Mouse (Mus musculus) MEL (cell line): ENCODE measurements at regions not wholly inside any gene's neighbourhood (a gene's known extent, or its start where the extent isn't known, plus 50 kb on each side); places are given as distances from the start of the nearest gene placed in this dataset.

ENCODE experiments used
- DNase-seq: peaks from one replicate; pipeline ENCODE4 v3.0.0; 2011; ENCODE audit warnings: low read depth, low spot score
- H3K27ac ChIP-seq: 2 replicates; pipeline ENCODE4 v1.5.1; 2012; ENCODE audit warnings: low read depth, mild to moderate bottlenecking, control low read depth, low read length, moderate library complexity; ENCODE audit not compliant: control insufficient read depth
- H3K27me3 ChIP-seq, 2 experiments: fragments of 150-350 bp in 1 of 2; sonication (generic) in 1 of 2; 2 replicates each; pipeline ENCODE4 v1.6.1; 2012; ENCODE audit warnings: low read length in 2 of 2, mild to moderate bottlenecking in 2 of 2, improper control_type of control experiment in 1 of 2, moderate library complexity in 1 of 2; ENCODE audit not compliant: insufficient read depth in 2 of 2, control insufficient read depth in 1 of 2
- H3K36me3 ChIP-seq, 2 experiments: 2 replicates each; pipeline ENCODE4 v1.6.1; 2012 to 2014; ENCODE audit warnings: low read length in 2 of 2, improper control_type of control experiment in 1 of 2, inconsistent platforms in 1 of 2, mild to moderate bottlenecking in 1 of 2; ENCODE audit not compliant: insufficient read depth in 2 of 2, control insufficient read depth in 1 of 2
- H3K4me1 ChIP-seq, 2 experiments: fragments of 150-350 bp in 1 of 2; sonication (generic) in 1 of 2; 2 replicates each; pipeline ENCODE4 v1.6.1; 2012; ENCODE audit warnings: low read length in 2 of 2, improper control_type of control experiment in 1 of 2, mild to moderate bottlenecking in 1 of 2; ENCODE audit not compliant: insufficient read depth in 2 of 2, control insufficient read depth in 1 of 2
- H3K4me3 ChIP-seq, 2 experiments: fragments of 150-350 bp in 1 of 2; sonication (generic) in 1 of 2; 2 replicates each; pipeline ENCODE4 v1.5.1; 2012; ENCODE audit warnings: low read depth in 2 of 2, low read length in 2 of 2, mild to moderate bottlenecking in 2 of 2, moderate library complexity in 2 of 2, control low read depth in 1 of 2, improper control_type of control experiment in 1 of 2; ENCODE audit not compliant: control insufficient read depth in 1 of 2, insufficient read depth in 1 of 2
- H3K79me2 ChIP-seq: 2 replicates; pipeline ENCODE4 v1.6.1; 2012; ENCODE audit warnings: mild to moderate bottlenecking, low read length, moderate library complexity; ENCODE audit not compliant: control insufficient read depth, poor library complexity, insufficient read depth
- H3K9ac ChIP-seq: 2 replicates; pipeline ENCODE4 v1.6.1; 2012; ENCODE audit warnings: low read depth, mild to moderate bottlenecking, control low read depth, low read length, moderate library complexity; ENCODE audit not compliant: control insufficient read depth, poor library complexity, severe bottlenecking
- H3K9me3 ChIP-seq: fragments of 150-350 bp; sonication (generic); replicated peaks from 2 replicates; pipeline ENCODE4 v1.6.1; 2012; ENCODE audit warnings: mild to moderate bottlenecking, low read length, improper control_type of control experiment, moderate library complexity; ENCODE audit not compliant: insufficient read depth
- BHLHE40 ChIP-seq: IDR thresholded peaks from 2 replicates; pipeline ENCODE4 v1.6.1; 2012; ENCODE audit warnings: low read depth, mild to moderate bottlenecking, inconsistent platforms, low read length, improper control_type of control experiment, borderline replicate concordance
- CHD1 ChIP-seq: IDR thresholded peaks from 2 replicates; pipeline ENCODE4 v1.6.1; 2012; ENCODE audit warnings: low read depth, mild to moderate bottlenecking, inconsistent platforms, low read length, improper control_type of control experiment
- CHD2 ChIP-seq: IDR thresholded peaks from 2 replicates; pipeline ENCODE4 v1.6.1; 2011; ENCODE audit warnings: low read length, improper control_type of control experiment
- CTCF ChIP-seq, 3 experiments: IDR thresholded peaks in 2 of 3; conservative IDR thresholded peaks in 1 of 3; 2 replicates each; pipeline ENCODE4 v1.5.1; 2011 to 2012; ENCODE audit warnings: low read length in 3 of 3, low read depth in 2 of 3, mild to moderate bottlenecking in 2 of 3, improper control_type of control experiment in 1 of 3, inconsistent platforms in 1 of 3, mixed read lengths in 1 of 3, moderate library complexity in 1 of 3; ENCODE audit not compliant: control insufficient read depth in 1 of 3, insufficient read depth in 1 of 3, poor library complexity in 1 of 3, severe bottlenecking in 1 of 3
- E2F4 ChIP-seq: IDR thresholded peaks from 2 replicates; pipeline ENCODE4 v1.6.1; 2011; ENCODE audit warnings: low read depth, low read length, improper control_type of control experiment, borderline replicate concordance
- ETS1 ChIP-seq: IDR thresholded peaks from 2 replicates; pipeline ENCODE4 v1.6.1; 2012; ENCODE audit warnings: low read depth, mild to moderate bottlenecking, inconsistent platforms, low read length, improper control_type of control experiment, moderate library complexity
- GABPA ChIP-seq: IDR thresholded peaks from 2 replicates; pipeline ENCODE4 v1.6.1; 2012; ENCODE audit warnings: low read depth, mild to moderate bottlenecking, inconsistent platforms, low read length, improper control_type of control experiment, moderate library complexity
- GATA1 ChIP-seq: IDR thresholded peaks from 2 replicates; pipeline ENCODE4 v1.6.1; 2011; ENCODE audit warnings: low read depth, low read length, improper control_type of control experiment
- HCFC1 ChIP-seq: IDR thresholded peaks from 2 replicates; pipeline ENCODE4 v1.6.1; 2012; ENCODE audit warnings: low read depth, mild to moderate bottlenecking, inconsistent platforms, low read length, improper control_type of control experiment, moderate library complexity
- MAFK ChIP-seq: IDR thresholded peaks from 2 replicates; pipeline ENCODE4 v1.6.1; 2011; ENCODE audit warnings: low read depth, mild to moderate bottlenecking, low read length, improper control_type of control experiment, borderline replicate concordance
- MAX ChIP-seq: IDR thresholded peaks from 2 replicates; pipeline ENCODE4 v1.6.1; 2011; ENCODE audit warnings: low read length, improper control_type of control experiment
- MAZ ChIP-seq: IDR thresholded peaks from 2 replicates; pipeline ENCODE4 v1.6.1; 2012; ENCODE audit warnings: low read depth, mild to moderate bottlenecking, inconsistent platforms, low read length, improper control_type of control experiment
- MEF2A ChIP-seq: IDR thresholded peaks from 2 replicates; pipeline ENCODE4 v1.6.1; 2014; ENCODE audit warnings: low read depth, mild to moderate bottlenecking, inconsistent platforms, low read length, improper control_type of control experiment; ENCODE audit not compliant: poor library complexity, insufficient replicate concordance, severe bottlenecking; ENCODE audit errors: extremely low read depth
- MXI1 ChIP-seq: IDR thresholded peaks from 2 replicates; pipeline ENCODE4 v1.6.1; 2011; ENCODE audit warnings: mild to moderate bottlenecking, low read depth, low read length, improper control_type of control experiment
- MYB ChIP-seq: IDR thresholded peaks from 2 replicates; pipeline ENCODE4 v1.6.1; 2011; ENCODE audit warnings: mild to moderate bottlenecking, low read depth, low read length, improper control_type of control experiment
- NRF1 ChIP-seq: IDR thresholded peaks from 2 replicates; pipeline ENCODE4 v1.6.1; 2014; ENCODE audit warnings: low read depth, mild to moderate bottlenecking, inconsistent platforms, low read length, improper control_type of control experiment, moderate library complexity; ENCODE audit not compliant: poor library complexity, insufficient read depth, severe bottlenecking
- POLR2AphosphoS2 ChIP-seq: IDR thresholded peaks from 2 replicates; pipeline ENCODE4 v1.6.1; 2011; ENCODE audit warnings: low read length, improper control_type of control experiment
- RAD21 ChIP-seq: IDR thresholded peaks from 2 replicates; pipeline ENCODE4 v1.6.1; 2011; ENCODE audit warnings: mild to moderate bottlenecking, low read depth, low read length, improper control_type of control experiment
- TBP ChIP-seq: IDR thresholded peaks from 2 replicates; pipeline ENCODE4 v1.8.0; 2011; ENCODE audit warnings: low read depth, low read length, improper control_type of control experiment
- UBTF ChIP-seq: IDR thresholded peaks from 2 replicates; pipeline ENCODE4 v1.6.1; 2012; ENCODE audit warnings: low read depth, mild to moderate bottlenecking, inconsistent platforms, low read length, improper control_type of control experiment, moderate library complexity, borderline replicate concordance; ENCODE audit not compliant: insufficient read depth
- USF2 ChIP-seq, 2 experiments: IDR thresholded peaks; 2 replicates each; pipeline ENCODE4 v1.6.1; 2011 to 2012; ENCODE audit warnings: improper control_type of control experiment in 2 of 2, low read length in 2 of 2, borderline replicate concordance in 1 of 2, inconsistent platforms in 1 of 2, low read depth in 1 of 2, mild to moderate bottlenecking in 1 of 2; ENCODE audit not compliant: insufficient read depth in 1 of 2
- ZKSCAN1 ChIP-seq: IDR thresholded peaks from 2 replicates; pipeline ENCODE4 v1.6.1; 2012; ENCODE audit warnings: low read depth, mild to moderate bottlenecking, inconsistent platforms, low read length, improper control_type of control experiment, moderate library complexity
- ZMIZ1 ChIP-seq: IDR thresholded peaks from 2 replicates; pipeline ENCODE4 v1.6.1; 2012; ENCODE audit warnings: low read depth, mild to moderate bottlenecking, inconsistent platforms, low read length, improper control_type of control experiment, moderate library complexity

DNA sequence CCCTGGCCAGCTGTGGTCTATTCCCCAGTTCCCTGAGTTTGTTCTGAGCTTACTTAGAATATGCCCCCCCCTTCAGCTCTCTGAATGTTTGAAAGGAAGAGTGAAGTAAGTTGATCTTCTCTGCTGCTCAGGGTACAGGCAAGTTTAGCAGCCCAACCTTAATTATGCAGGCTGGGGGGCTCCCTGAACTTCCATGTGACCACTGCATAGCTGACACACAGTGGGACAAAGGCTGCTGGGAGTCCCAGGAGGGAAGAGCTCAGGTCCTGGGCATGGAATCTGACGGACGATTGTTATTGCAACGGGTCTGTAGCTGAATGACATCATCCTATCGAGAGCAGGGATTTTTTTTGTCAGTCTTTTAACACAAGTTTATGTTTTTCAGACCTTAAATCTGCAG lies 148.8 kb downstream of the Ttc32 start:
- Histone ChIP-seq H3K9ac (no peak overlapping the region), H3K27me3 (no peaks in the 10 kb centered on the region), H3K36me3 (no peaks in the 10 kb centered on the region), H3K4me3 (no peak overlapping the region), H3K4me1 (no peaks in the 10 kb centered on the region), H3K9me3 (no peaks in the 10 kb centered on the region), H3K27ac (no peak overlapping the region), H3K79me2 (no peaks in the 10 kb centered on the region)
- TF ChIP-seq ZMIZ1: no peak
- no peak for DNase-seq

- no peak for DNase-seq
- no peaks in the 10 kb centered on the region for H3K9me3 ChIP-seq
- H3K4me3 ChIP-seq: no peak overlapping the region
- H3K27ac ChIP-seq: no peak overlapping the region
- H3K36me3 ChIP-seq: no peaks in the 10 kb centered on the region
- no peaks in the 10 kb centered on the region for H3K4me1 ChIP-seq
- no peak overlapping the region for H3K9ac ChIP-seq
- H3K79me2 ChIP-seq: no peaks in the 10 kb centered on the region
- TF ChIP-seq HCFC1 (no peak), E2F4 (no peak), UBTF (no peak), MEF2A (no peak), USF2 (IDR thresholded peaks at IDR 0.05; ENCODE audit: borderline replicate concordance in 1 of 2, insufficient read depth in 1 of 2, low read depth in 1 of 2, low read length in 2 of 2) (no peak), GATA1 (no peak), ZKSCAN1 (no peak), MAX (no peak), CHD1 (no peak), NRF1 (no peak), MXI1 (no peak), CHD2 (no peak), GABPA (no peak), MAFK (no peak)
- H3K27me3 ChIP-seq: no peaks in the 10 kb centered on the region
Observed at GRCm38 (mm10) chr12:9180677-9181076, 150.9 kb downstream of the Ttc32 start.

GRCm38 (mm10) chr12:9191721-9192120 lies 161.9 kb downstream of the Ttc32 start:
- Histone ChIP-seq H3K27me3 (no peaks in the 10 kb centered on the region), H3K9ac (no peak overlapping the region), H3K4me3 (no peak overlapping the region), H3K4me1 (no peaks in the 10 kb centered on the region), H3K27ac (no peak overlapping the region), H3K9me3 (no peaks in the 10 kb centered on the region), H3K36me3 (no peaks in the 10 kb centered on the region), H3K79me2 (no peaks in the 10 kb centered on the region)
- TF ChIP-seq ETS1 (no peak), USF2 (IDR thresholded peaks at IDR 0.05; ENCODE audit: borderline replicate concordance in 1 of 2, insufficient read depth in 1 of 2, low read depth in 1 of 2, low read length in 2 of 2) (no peak), MEF2A (no peak), NRF1 (no peak), TBP (no peak), MXI1 (no peak), CTCF (IDR thresholded peaks at IDR 0.05 in 2 of 3, conservative IDR thresholded peaks at IDR 0.05 in 1 of 3; ENCODE audit: control insufficient read depth in 1 of 3, insufficient read depth in 1 of 3, low read depth in 2 of 3, low read length in 3 of 3, poor library complexity in 1 of 3, severe bottlenecking in 1 of 3) (no peak), BHLHE40 (no peak), RAD21 (no peak), ZMIZ1 (no peak), POLR2AphosphoS2 (no peak), MAZ (no peak), MYB (no peak)
- no peak for DNase-seq
